Mouse (Mus musculus): ENCODE results near the gene Ntn1. TPM values are rescaled to one million over a fixed set of nuclear protein-coding genes. Genes with fewer than 3 reads are reported as not detected.
A peak's percentile ranks its signal among the peaks of the same experiment; 100 is the strongest.

Gene Ntn1
- polyA plus RNA-seq (2014; fragmentation: Nextera tagmentation; extraction: Ambion mirVana), result 4.8 and 6.2 TPM in 2 replicates

- Histone ChIP-seq H3K27ac (ENCODE audit: low read depth, low read length) (peak within 1 kb of the TSS; percentile 72; the same call in 1 of the 2 replicates), H3K9ac (ENCODE audit: low read length) (peak within 1 kb of the TSS; percentile 65), H3K4me1 (replicated peaks; ENCODE audit: control insufficient read depth, insufficient read depth, low read length) (peaks cover 14% of the 10 kb centered on the region), H3K36me3 (ENCODE audit: control insufficient read depth, insufficient read depth, low read length) (no peaks in the 10 kb centered on the region), H3K9me3 (ENCODE audit: control insufficient read depth, low read length) (no peaks in the 10 kb centered on the region), H3K27me3 (ENCODE audit: control insufficient read depth, insufficient read depth, low read length) (peaks cover 45% of the 10 kb centered on the region), H3K4me2 (ENCODE audit: low read depth, low read length, severe bottlenecking) (peak within 1 kb of the TSS; percentile 92), H3K4me3 (ENCODE audit: low read depth, low read length) (peak within 1 kb of the TSS; percentile 44)
- DNase-seq (ENCODE audit: low spot score) (no peak), ATAC-seq (replicated peaks; ENCODE audit: low FRiP score) (no peak)
- 5% methylated on average over 11 of the region's 11 CpGs for WGBS
Observed at GRCm38 (mm10) chr11:68400727-68401219, at the start of gene Ntn1. TSS of gene Ntn1 (minus strand) at chr11:68400823.

GRCm38 (mm10) chr11:68448356-68448755, 47.7 kb upstream of the Ntn1 start:
- Histone ChIP-seq H3K9me3 (ENCODE audit: control insufficient read depth, low read length) (no peaks in the 10 kb centered on the region), H3K4me3 (ENCODE audit: low read depth, low read length) (no peak overlapping the region), H3K36me3 (ENCODE audit: control insufficient read depth, insufficient read depth, low read length) (no peaks in the 10 kb centered on the region), H3K27me3 (ENCODE audit: control insufficient read depth, insufficient read depth, low read length) (no peaks in the 10 kb centered on the region), H3K4me2 (ENCODE audit: low read depth, low read length, severe bottlenecking) (no peak overlapping the region), H3K9ac (ENCODE audit: low read length) (no peak overlapping the region), H3K4me1 (replicated peaks; ENCODE audit: control insufficient read depth, insufficient read depth, low read length) (0 out of 2 replicates have a peak, but pooled peaks cover 3% of the 10 kb centered on the region), H3K27ac (ENCODE audit: low read depth, low read length) (no peak overlapping the region)
- 84% methylated on average over 7 of the region's 7 CpGs for WGBS
- no peak for ATAC-seq (replicated peaks; ENCODE audit: low FRiP score)
- no peak for DNase-seq (ENCODE audit: low spot score)

- H3K27ac ChIP-seq (ENCODE audit: low read depth, low read length), result no peak overlapping the region
- H3K9me3 ChIP-seq (ENCODE audit: control insufficient read depth, low read length), result no peaks in the 10 kb centered on the region
- H3K27me3 ChIP-seq (ENCODE audit: control insufficient read depth, insufficient read depth, low read length), result no peaks in the 10 kb centered on the region
- no peak overlapping the region for H3K4me2 ChIP-seq (ENCODE audit: low read depth, low read length, severe bottlenecking)
- 89% methylated on average over 2 of the region's 2 CpGs for WGBS
- no peak overlapping the region for H3K4me3 ChIP-seq (ENCODE audit: low read depth, low read length)
- ATAC-seq (replicated peaks; ENCODE audit: low FRiP score) (no peak), DNase-seq (ENCODE audit: low spot score) (no peak)
- H3K9ac ChIP-seq (ENCODE audit: low read length), result no peak overlapping the region
- H3K4me1 ChIP-seq (replicated peaks; ENCODE audit: control insufficient read depth, insufficient read depth, low read length), result 0 out of 2 replicates have a peak, but pooled peaks cover 2% of the 10 kb centered on the region
- H3K36me3 ChIP-seq (ENCODE audit: control insufficient read depth, insufficient read depth, low read length), result no peaks in the 10 kb centered on the region
Observed at GRCm38 (mm10) chr11:68447242-68447641, 46.6 kb upstream of the Ntn1 start.

- H3K9ac ChIP-seq (ENCODE audit: low read length), result no peak overlapping the region
- DNase-seq (ENCODE audit: low spot score) (no peak), ATAC-seq (replicated peaks; ENCODE audit: low FRiP score) (no peak)
- H3K4me2 ChIP-seq (ENCODE audit: low read depth, low read length, severe bottlenecking), result no peak overlapping the region
- no peaks in the 10 kb centered on the region for H3K9me3 ChIP-seq (ENCODE audit: control insufficient read depth, low read length)
- H3K4me3 ChIP-seq (ENCODE audit: low read depth, low read length), result no peak overlapping the region
- no peaks in the 10 kb centered on the region for H3K36me3 ChIP-seq (ENCODE audit: control insufficient read depth, insufficient read depth, low read length)
- 0 out of 2 replicates have a peak, but pooled peaks cover 1% of the 10 kb centered on the region for H3K4me1 ChIP-seq (replicated peaks; ENCODE audit: control insufficient read depth, insufficient read depth, low read length)
- H3K27ac ChIP-seq (ENCODE audit: low read depth, low read length), result no peak overlapping the region
- 94% methylated on average over 4 of the region's 4 CpGs for WGBS
- no peaks in the 10 kb centered on the region for H3K27me3 ChIP-seq (ENCODE audit: control insufficient read depth, insufficient read depth, low read length)
Observed at GRCm38 (mm10) chr11:68446547-68446946, 45.9 kb upstream of the Ntn1 start.

- Histone ChIP-seq H3K4me1 (replicated peaks; ENCODE audit: control insufficient read depth, insufficient read depth, low read length) (0 out of 2 replicates have a peak, but pooled peaks cover 1% of the 10 kb centered on the region), H3K4me3 (ENCODE audit: low read depth, low read length) (no peak overlapping the region), H3K36me3 (ENCODE audit: control insufficient read depth, insufficient read depth, low read length) (no peaks in the 10 kb centered on the region), H3K27ac (ENCODE audit: low read depth, low read length) (no peak overlapping the region), H3K27me3 (ENCODE audit: control insufficient read depth, insufficient read depth, low read length) (no peaks in the 10 kb centered on the region), H3K9ac (ENCODE audit: low read length) (no peak overlapping the region), H3K4me2 (ENCODE audit: low read depth, low read length, severe bottlenecking) (no peak overlapping the region), H3K9me3 (ENCODE audit: control insufficient read depth, low read length) (no peaks in the 10 kb centered on the region)
- DNase-seq (ENCODE audit: low spot score) (no peak), ATAC-seq (replicated peaks; ENCODE audit: low FRiP score) (no peak)
- 90% methylated on average over 4 of the region's 4 CpGs for WGBS
Observed at GRCm38 (mm10) chr11:68445901-68446300, 45.3 kb upstream of the Ntn1 start.

GRCm38 (mm10) chr11:68442983-68443638, 42.5 kb upstream of the Ntn1 start:
- 82% methylated on average over 12 of the region's 12 CpGs for WGBS
- H3K36me3 ChIP-seq (ENCODE audit: control insufficient read depth, insufficient read depth, low read length), result no peaks in the 10 kb centered on the region
- H3K4me3 ChIP-seq (ENCODE audit: low read depth, low read length), result no peak overlapping the region
- H3K4me2 ChIP-seq (ENCODE audit: low read depth, low read length, severe bottlenecking), result no peak overlapping the region
- ATAC-seq (replicated peaks; ENCODE audit: low FRiP score), result no peak
- H3K27me3 ChIP-seq (ENCODE audit: control insufficient read depth, insufficient read depth, low read length), result no peaks in the 10 kb centered on the region
- H3K9me3 ChIP-seq (ENCODE audit: control insufficient read depth, low read length), result no peaks in the 10 kb centered on the region
- H3K4me1 ChIP-seq (replicated peaks; ENCODE audit: control insufficient read depth, insufficient read depth, low read length), result no peaks in the 10 kb centered on the region
- DNase-seq (ENCODE audit: low spot score), result no peak
- no peak overlapping the region for H3K27ac ChIP-seq (ENCODE audit: low read depth, low read length)
- H3K9ac ChIP-seq (ENCODE audit: low read length), result no peak overlapping the region

GRCm38 (mm10) chr11:68442346-68442745, 41.7 kb upstream of the Ntn1 start:
- no peak for DNase-seq (ENCODE audit: low spot score)
- Histone ChIP-seq H3K36me3 (ENCODE audit: control insufficient read depth, insufficient read depth, low read length) (no peaks in the 10 kb centered on the region), H3K27ac (ENCODE audit: low read depth, low read length) (no peak overlapping the region), H3K4me1 (replicated peaks; ENCODE audit: control insufficient read depth, insufficient read depth, low read length) (no peaks in the 10 kb centered on the region), H3K9me3 (ENCODE audit: control insufficient read depth, low read length) (no peaks in the 10 kb centered on the region), H3K4me2 (ENCODE audit: low read depth, low read length, severe bottlenecking) (no peak overlapping the region), H3K4me3 (ENCODE audit: low read depth, low read length) (no peak overlapping the region), H3K27me3 (ENCODE audit: control insufficient read depth, insufficient read depth, low read length) (no peaks in the 10 kb centered on the region), H3K9ac (ENCODE audit: low read length) (no peak overlapping the region)
- WGBS, result 87% methylated on average over 8 of the region's 8 CpGs
- no peak for ATAC-seq (replicated peaks; ENCODE audit: low FRiP score)

GRCm38 (mm10) chr11:68440965-68441364, 40.3 kb upstream of the Ntn1 start:
- 71% methylated on average over 5 of the region's 5 CpGs for WGBS
- no peak overlapping the region for H3K9ac ChIP-seq (ENCODE audit: low read length)
- ATAC-seq (replicated peaks; ENCODE audit: low FRiP score), result no peak
- no peaks in the 10 kb centered on the region for H3K36me3 ChIP-seq (ENCODE audit: control insufficient read depth, insufficient read depth, low read length)
- no peaks in the 10 kb centered on the region for H3K9me3 ChIP-seq (ENCODE audit: control insufficient read depth, low read length)
- H3K27me3 ChIP-seq (ENCODE audit: control insufficient read depth, insufficient read depth, low read length), result no peaks in the 10 kb centered on the region
- H3K4me3 ChIP-seq (ENCODE audit: low read depth, low read length), result no peak overlapping the region
- H3K4me2 ChIP-seq (ENCODE audit: low read depth, low read length, severe bottlenecking), result no peak overlapping the region
- H3K27ac ChIP-seq (ENCODE audit: low read depth, low read length), result no peak overlapping the region
- H3K4me1 ChIP-seq (replicated peaks; ENCODE audit: control insufficient read depth, insufficient read depth, low read length), result no peaks in the 10 kb centered on the region
- no peak for DNase-seq (ENCODE audit: low spot score)

GRCm38 (mm10) chr11:68440100-68440499, 39.5 kb upstream of the Ntn1 start:
- WGBS, result 85% methylated on average over 9 of the region's 9 CpGs
- no peak overlapping the region for H3K4me2 ChIP-seq (ENCODE audit: low read depth, low read length, severe bottlenecking)

More at GRCm38 (mm10) chr11:68440100-68440499, 39.5 kb upstream of the Ntn1 start:
- DNase-seq (ENCODE audit: low spot score) (no peak), ATAC-seq (replicated peaks; ENCODE audit: low FRiP score) (no peak)
- Histone ChIP-seq H3K4me1 (replicated peaks; ENCODE audit: control insufficient read depth, insufficient read depth, low read length) (no peaks in the 10 kb centered on the region), H3K9ac (ENCODE audit: low read length) (no peak overlapping the region), H3K4me3 (ENCODE audit: low read depth, low read length) (no peak overlapping the region), H3K9me3 (ENCODE audit: control insufficient read depth, low read length) (no peaks in the 10 kb centered on the region), H3K27ac (ENCODE audit: low read depth, low read length) (no peak overlapping the region), H3K27me3 (ENCODE audit: control insufficient read depth, insufficient read depth, low read length) (no peaks in the 10 kb centered on the region), H3K36me3 (ENCODE audit: control insufficient read depth, insufficient read depth, low read length) (no peaks in the 10 kb centered on the region)

All from forebrain, embryonic 11.5 days (tissue).